Mouse (Mus musculus) MEL (cell line): ENCODE data around the gene Gm15319.
"Not testable (repeated sequence)": the region's sequence is repeated elsewhere in the genome, so short reads cannot be mapped to it uniquely, and the experiment has no call there.

Experiments
- CHD1 ChIP-seq: IDR thresholded peaks from 2 replicates; pipeline ENCODE4 v1.6.1; 2012; ENCODE audit warnings: low read depth, mild to moderate bottlenecking, inconsistent platforms, low read length, improper control_type of control experiment
- NELFE ChIP-seq: IDR thresholded peaks from 2 replicates; pipeline ENCODE4 v1.6.1; 2011; ENCODE audit warnings: low read depth, low read length, improper control_type of control experiment
- TBP ChIP-seq: IDR thresholded peaks from 2 replicates; pipeline ENCODE4 v1.8.0; 2011; ENCODE audit warnings: low read depth, low read length, improper control_type of control experiment

DNA sequence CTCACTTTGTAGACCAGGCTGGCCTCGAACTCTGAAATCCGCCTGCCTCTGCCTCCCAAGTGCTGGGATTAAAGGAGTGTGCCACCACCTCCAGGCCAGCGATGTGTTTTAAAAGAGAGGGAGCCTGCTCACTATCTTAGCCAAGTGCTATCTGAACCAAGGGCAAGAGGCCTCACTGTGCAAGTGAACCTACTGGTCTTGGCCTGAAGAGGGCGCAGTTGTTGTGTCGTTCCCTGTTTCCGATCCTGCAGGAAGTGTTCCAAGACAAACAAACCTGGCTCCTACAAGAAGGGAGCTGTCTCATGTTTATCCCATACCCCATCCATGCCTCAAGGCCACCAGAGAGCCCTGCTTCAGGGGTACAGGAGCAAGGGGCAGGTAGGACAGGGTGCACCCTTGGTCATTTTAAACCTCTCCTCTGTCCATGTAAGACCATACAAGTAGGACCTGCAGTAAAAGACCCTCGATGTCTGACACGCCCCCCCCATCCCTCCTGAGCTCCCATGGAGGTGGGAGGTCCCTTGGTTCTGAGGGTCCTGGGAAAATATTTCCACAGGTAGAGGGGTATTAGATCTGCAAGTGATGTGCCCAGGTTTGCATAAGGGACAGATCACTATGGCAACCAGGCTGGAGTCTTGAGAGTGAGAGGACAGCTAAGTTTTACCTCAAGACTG is 24.2 kb upstream of the Gm15319 start:
- not testable (repeated sequence) for TF ChIP-seq NELFE, TBP, CHD1
